Mouse (Mus musculus): Measurements from ENCODE around the gene Adck1.

- no peak for TF ChIP-seq CTCF (conservative IDR thresholded peaks at IDR 0.05; ENCODE audit: low read length)
- no peak for TF ChIP-seq POU5F1 (IDR thresholded peaks at IDR 0.05; ENCODE audit: borderline replicate concordance, low read length)
- no peak for TF ChIP-seq NANOG (IDR thresholded peaks at IDR 0.05; ENCODE audit: borderline replicate concordance, low read length)
Observed at GRCm38 (mm10) chr12:88378256-88378655, 17.9 kb downstream of the Adck1 start.

All from E14TG2a.4 (cell line).